In genomic region chr12:84450351-84450717, GRCm38 (mm10) we compare ENCODE assay signal across 9 mouse cellular contexts. TPM values are rescaled to one million over a fixed set of nuclear protein-coding genes. Genes with fewer than 3 reads are reported as not detected.
A peak's percentile ranks its signal among the peaks of the same experiment; 100 is the strongest.
DNase-seq lines count a peak whose midpoint lies in the region; ATAC-seq and TF ChIP-seq lines count a peak whose summit lies in the region.
"Had no signal": no experiment of that assay in that cellular context is flagged by ENCODE, and none has a peak within 500 bp of the region (broad histone marks: within the 10 kb centered on the region; RNA-seq: fewer than 3 reads in every experiment).

No protein-coding gene starts in this region.

- H3K27me3 ChIP-seq in E14TG2a.4 (ENCODE audit: insufficient read depth, low read length) = peaks cover 8% of the 10 kb centered on the region; the same call in 1 of the 2 replicates
- H3K27me3 ChIP-seq in forebrain, embryonic 10.5 days (ENCODE audit: poor library complexity, severe bottlenecking) = 0 out of 2 replicates have a peak, but pooled peaks cover 5% of the 10 kb centered on the region
- H3K27me3 ChIP-seq: Patski had no signal

- peaks cover 23% of the 10 kb centered on the region for H3K4me1 ChIP-seq in E14TG2a.4 (replicated peaks; ENCODE audit: low read depth, low read length)
- peaks cover 24% of the 10 kb centered on the region for H3K4me1 ChIP-seq in forebrain, embryonic 10.5 days

- peak; percentile 8; the same call in 1 of the 2 replicates for ATAC-seq in frontal cortex, adult (ENCODE audit: low TSS enrichment)

- H3K9me3 ChIP-seq in E14TG2a.4 (ENCODE audit: low read length) = no peaks in the 10 kb centered on the region
- H3K9me3 ChIP-seq in forebrain, embryonic 10.5 days = no peaks in the 10 kb centered on the region

- H3K27ac ChIP-seq in forebrain, embryonic 10.5 days = peak overlapping the region; percentile 87

- peak overlapping the region; percentile 99 for H3K4me3 ChIP-seq in E14TG2a.4 (replicated peaks; ENCODE audit: low read length)
- peak overlapping the region; percentile 74 for H3K4me3 ChIP-seq in forebrain, embryonic 10.5 days

- no peak for TF ChIP-seq CTCF in E14TG2a.4 (conservative IDR thresholded peaks at IDR 0.05; ENCODE audit: low read length)

- WGBS in forebrain, embryonic 10.5 days = 2% methylated on average over 6 of the region's 6 CpGs

- peaks cover 17% of the 10 kb centered on the region for H3K36me3 ChIP-seq in E14TG2a.4 (ENCODE audit: insufficient read depth, low read length)
- no peaks in the 10 kb centered on the region for H3K36me3 ChIP-seq in forebrain, embryonic 10.5 days (replicated peaks)

- DNase-seq in frontal cortex, postnatal 36 days (ENCODE audit: low spot score in 2 of 2) = no peak
- no peak for DNase-seq in forebrain, embryonic 10.5 days (ENCODE audit: extremely low spot score, low spot score)
- DNase-seq in kidney, adult 8-10 months = peak; percentile 74 to 77
- peak; percentile 55 for DNase-seq in lung, postnatal 25 days (ENCODE audit: low spot score)
- DNase-seq in cerebellum, adult 11 months = no peak
- DNase-seq in thymus, postnatal 25 days = no peak

RNA-seq across cellular contexts. Expression of gene Aldh6a1, which starts 0.5 kb away (rescaled TPM):
- polyA plus RNA-seq in forebrain, embryonic 10.5 days (2016; fragmentation: Nextera tagmentation; extraction: Ambion mirVana) = 15.0 and 16.2 TPM in 2 replicates

RNA-seq across cellular contexts. Expression of gene Lin52, which starts 0.9 kb away (rescaled TPM):
- polyA plus RNA-seq in forebrain, embryonic 10.5 days (2016; fragmentation: Nextera tagmentation; extraction: Ambion mirVana) = 31.1 and 33.5 TPM in 2 replicates

RNA-seq across cellular contexts. Expression of gene Rnf113a2, which starts 33.3 kb away (rescaled TPM):
- 23.9 and 25.6 TPM in 2 replicates for polyA plus RNA-seq in forebrain, embryonic 10.5 days (2016; fragmentation: Nextera tagmentation; extraction: Ambion mirVana)

RNA-seq across cellular contexts. Expression of gene Bbof1, which starts 41.5 kb away (rescaled TPM):
- 0.92 and 0.98 TPM in 2 replicates for polyA plus RNA-seq in forebrain, embryonic 10.5 days (2016; fragmentation: Nextera tagmentation; extraction: Ambion mirVana)

RNA-seq across cellular contexts. Expression of gene Entpd5, which starts 41.5 kb away (rescaled TPM):
- 9.9 and 10.3 TPM in 2 replicates for polyA plus RNA-seq in forebrain, embryonic 10.5 days (2016; fragmentation: Nextera tagmentation; extraction: Ambion mirVana)

Comparison
In these comparisons a context has a peak if more than half of its experiments do, and no peak if none do; other contexts are left out.
1. DNase-seq: peak in kidney, adult 8-10 months (2 of 2) and lung, postnatal 25 days (single experiment); none in frontal cortex, postnatal 36 days (0 of 2), forebrain, embryonic 10.5 days (single experiment), cerebellum, adult 11 months (single experiment) and thymus, postnatal 25 days (single experiment).